Mouse (Mus musculus): ENCODE results near the gene Rsrp1.

DNA sequence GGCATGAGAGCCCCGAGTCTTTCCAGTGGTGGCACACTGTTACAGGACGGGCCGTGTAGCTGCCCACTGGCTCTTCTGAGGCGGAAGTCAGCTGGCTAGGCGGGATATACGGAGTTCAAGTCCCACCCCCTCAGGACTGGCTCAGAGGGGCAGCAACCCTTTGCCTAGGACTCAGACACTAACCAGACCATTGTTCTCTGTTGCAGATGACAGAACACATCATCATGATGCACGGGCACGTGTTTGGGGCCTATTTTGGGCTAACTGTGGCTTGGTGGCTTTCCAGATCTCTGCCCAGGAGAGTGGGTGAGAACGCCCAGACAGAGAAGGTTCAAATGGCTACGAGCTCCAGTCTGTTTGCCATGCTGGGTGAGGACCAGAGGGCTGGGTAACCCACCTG, 39.6 kb upstream of the Rsrp1 start:
- TF ChIP-seq CTCF (IDR thresholded peaks at IDR 0.05; ENCODE audit: borderline replicate concordance, control insufficient read depth, extremely low read depth, insufficient read depth, low read length, poor library complexity) = no peak
- TF ChIP-seq POLR2A (IDR thresholded peaks at IDR 0.05; ENCODE audit: control insufficient read depth, extremely low read depth, insufficient read depth, low read length, poor library complexity) = no peak
